In the genomic region with DNA sequence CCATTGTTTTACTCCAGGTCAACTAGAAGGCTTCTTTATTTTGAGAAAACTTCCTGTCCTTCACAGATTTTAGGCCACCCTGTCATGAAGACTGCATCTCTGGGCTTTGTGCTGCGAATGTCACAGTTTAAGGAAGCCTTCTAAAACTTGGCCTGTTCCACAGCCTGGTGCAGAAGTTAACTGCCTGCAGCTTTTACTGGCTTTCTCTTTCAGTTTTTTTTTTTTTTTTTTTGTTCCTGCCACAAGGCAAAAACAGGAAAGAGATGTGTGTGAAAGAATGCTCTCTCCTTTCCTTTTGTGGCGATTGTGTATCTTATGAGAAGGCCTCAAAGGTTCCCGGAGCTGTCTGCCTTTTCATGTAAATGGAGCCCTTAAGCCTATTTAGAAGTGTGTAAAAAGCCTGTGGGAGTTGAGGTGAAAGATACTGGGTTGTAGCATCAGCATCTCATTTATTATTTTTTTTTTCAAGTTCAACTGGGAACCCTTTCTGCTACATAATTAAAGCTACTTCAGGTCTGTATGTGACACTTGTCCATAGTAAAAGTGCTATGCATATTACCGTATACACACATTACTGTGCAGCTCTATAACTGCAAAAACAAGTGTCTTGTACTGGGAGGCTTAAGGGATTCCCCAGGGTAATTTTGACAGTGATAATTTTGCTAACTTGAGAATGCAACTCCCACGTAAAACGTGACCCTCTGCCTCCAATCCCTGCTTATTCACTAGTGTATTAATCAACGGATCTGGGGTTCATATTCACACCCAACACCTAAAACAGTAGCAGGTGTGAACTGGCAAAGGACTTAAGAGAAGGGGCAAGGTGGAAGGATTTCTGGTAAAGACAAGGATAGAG, we compare ENCODE assay signal across 8 mouse cellular contexts.
A peak's percentile ranks its signal among the peaks of the same experiment; 100 is the strongest.
DNase-seq lines count a peak whose midpoint lies in the region; ATAC-seq lines count a peak whose summit lies in the region.

No protein-coding gene starts in this region.

- no peak overlapping the region for H3K4me2 ChIP-seq in forebrain, embryonic 16.5 days (ENCODE audit: low read length)
- no peak overlapping the region for H3K4me2 ChIP-seq in kidney, embryonic 16.5 days (replicated peaks; ENCODE audit: low read depth, low read length)
- no peak overlapping the region for H3K4me2 ChIP-seq in stomach, embryonic 16.5 days (ENCODE audit: low read depth, low read length)

- H3K27me3 ChIP-seq in forebrain, embryonic 10.5 days (ENCODE audit: poor library complexity, severe bottlenecking) = 0 out of 2 replicates have a peak, but pooled peaks cover 4% of the 10 kb centered on the region
- H3K27me3 ChIP-seq in forebrain, embryonic 16.5 days (replicated peaks; ENCODE audit: control insufficient read depth, insufficient read depth, low read length) = no peaks in the 10 kb centered on the region
- H3K27me3 ChIP-seq in kidney, embryonic 16.5 days (ENCODE audit: insufficient read depth, low read length) = no peaks in the 10 kb centered on the region
- no peaks in the 10 kb centered on the region for H3K27me3 ChIP-seq in stomach, embryonic 16.5 days (ENCODE audit: control insufficient read depth, insufficient read depth, low read length)

- no peak for ATAC-seq in forebrain, embryonic 16.5 days
- no peak for ATAC-seq in kidney, embryonic 16.5 days (ENCODE audit: low FRiP score, low TSS enrichment)
- no peak for ATAC-seq in stomach, embryonic 16.5 days (ENCODE audit: insufficient read depth, low FRiP score)

- H3K36me3 ChIP-seq in forebrain, embryonic 10.5 days (replicated peaks) = no peaks in the 10 kb centered on the region
- H3K36me3 ChIP-seq in forebrain, embryonic 16.5 days (ENCODE audit: control insufficient read depth, insufficient read depth) = no peaks in the 10 kb centered on the region
- no peaks in the 10 kb centered on the region for H3K36me3 ChIP-seq in kidney, embryonic 16.5 days (ENCODE audit: insufficient read depth, low read length)
- no peaks in the 10 kb centered on the region for H3K36me3 ChIP-seq in stomach, embryonic 16.5 days (ENCODE audit: control insufficient read depth, insufficient read depth, low read length)

- H3K4me3 ChIP-seq in forebrain, embryonic 10.5 days = no peak overlapping the region
- H3K4me3 ChIP-seq in forebrain, embryonic 16.5 days (replicated peaks; ENCODE audit: low read length) = no peak overlapping the region
- no peak overlapping the region for H3K4me3 ChIP-seq in kidney, embryonic 16.5 days (ENCODE audit: low read length)
- H3K4me3 ChIP-seq in stomach, embryonic 16.5 days (replicated peaks; ENCODE audit: low read length) = no peak overlapping the region

- peaks cover 54% of the 10 kb centered on the region for H3K4me1 ChIP-seq in forebrain, embryonic 10.5 days
- H3K4me1 ChIP-seq in forebrain, embryonic 16.5 days (replicated peaks; ENCODE audit: control insufficient read depth, insufficient read depth, low read length) = peaks cover 8% of the 10 kb centered on the region
- peaks cover 21% of the 10 kb centered on the region for H3K4me1 ChIP-seq in kidney, embryonic 16.5 days (ENCODE audit: insufficient read depth, low read length)
- H3K4me1 ChIP-seq in stomach, embryonic 16.5 days (ENCODE audit: control insufficient read depth, insufficient read depth, low read length) = peaks cover 18% of the 10 kb centered on the region

- peak overlapping the region; percentile 75 for H3K27ac ChIP-seq in forebrain, embryonic 10.5 days
- no peak overlapping the region for H3K27ac ChIP-seq in forebrain, embryonic 16.5 days (ENCODE audit: low read length)
- H3K27ac ChIP-seq in kidney, embryonic 16.5 days (ENCODE audit: low read length) = peak overlapping the region; percentile 61
- H3K27ac ChIP-seq in stomach, embryonic 16.5 days (ENCODE audit: low read length) = peak overlapping the region; percentile 88

- WGBS in forebrain, embryonic 10.5 days = 18% methylated on average over 7 of the region's 7 CpGs
- WGBS in forebrain, embryonic 16.5 days = 10% methylated on average over 7 of the region's 7 CpGs
- WGBS in kidney, embryonic 16.5 days = 34% methylated on average over 7 of the region's 7 CpGs
- WGBS in stomach, embryonic 16.5 days = 33% methylated on average over 7 of the region's 7 CpGs

- no peak for DNase-seq in forebrain, embryonic 10.5 days (ENCODE audit: extremely low spot score, low spot score)
- peak; percentile 24 for DNase-seq in thymus, postnatal 0 days (ENCODE audit: low spot score)
- DNase-seq in thymus, postnatal 4 days = no peak
- no peak for DNase-seq in cerebellum, postnatal 10 days
- DNase-seq in left cerebral cortex, adult 18-20 months (ENCODE audit: low spot score in 2 of 2) = no peak

- no peaks in the 10 kb centered on the region for H3K9me3 ChIP-seq in forebrain, embryonic 10.5 days
- no peaks in the 10 kb centered on the region for H3K9me3 ChIP-seq in forebrain, embryonic 16.5 days (ENCODE audit: control insufficient read depth, low read length)
- no peaks in the 10 kb centered on the region for H3K9me3 ChIP-seq in kidney, embryonic 16.5 days (ENCODE audit: low read length)
- no peaks in the 10 kb centered on the region for H3K9me3 ChIP-seq in stomach, embryonic 16.5 days (replicated peaks; ENCODE audit: control insufficient read depth, low read length)

- no peak overlapping the region for H3K9ac ChIP-seq in forebrain, embryonic 16.5 days (replicated peaks; ENCODE audit: low read depth, low read length)
- H3K9ac ChIP-seq in kidney, embryonic 16.5 days (replicated peaks; ENCODE audit: low read length) = no peak overlapping the region
- peak overlapping the region; percentile 1; the same call in 1 of the 2 replicates for H3K9ac ChIP-seq in stomach, embryonic 16.5 days (ENCODE audit: low read length)
